Mouse (Mus musculus) CH12.LX (cell line): ENCODE measurements around the gene Cyp51. TPM values are rescaled to one million over a fixed set of nuclear protein-coding genes. Genes with fewer than 3 reads are reported as not detected.
"Not testable (repeated sequence)": the region's sequence is repeated elsewhere in the genome, so short reads cannot be mapped to it uniquely, and the experiment has no call there.

Experiments used
- DNase-seq: peaks from one replicate; pipeline ENCODE4 v3.0.0-alpha.2; 2013; ENCODE audit errors: extremely low read depth
- H3K27ac ChIP-seq: 2 replicates; pipeline ENCODE4 v1.5.1; 2012; ENCODE audit warnings: low read depth, mild to moderate bottlenecking, control low read depth, moderate library complexity; ENCODE audit not compliant: insufficient read depth
- H3K27me3 ChIP-seq: replicated peaks from 2 replicates; pipeline ENCODE3; 2012; ENCODE audit warnings: inconsistent platforms
- H3K36me3 ChIP-seq, 2 experiments: replicated peaks in 1 of 2; 2 replicates each; pipeline versions ENCODE3 to v1.6.1; 2012; ENCODE audit warnings: inconsistent platforms in 1 of 2, low read length in 1 of 2, mild to moderate bottlenecking in 1 of 2, mixed read lengths in 1 of 2, moderate library complexity in 1 of 2; ENCODE audit not compliant: control insufficient read depth in 1 of 2, insufficient read depth in 1 of 2
- H3K4me1 ChIP-seq, 2 experiments: 2 replicates each; pipeline ENCODE4 v1.6.1; 2012; ENCODE audit warnings: inconsistent platforms in 1 of 2, moderate library complexity in 1 of 2; ENCODE audit not compliant: insufficient read depth in 2 of 2, control insufficient read depth in 1 of 2
- H3K4me2 ChIP-seq: 2 replicates; pipeline ENCODE4 v1.6.1; 2012; ENCODE audit warnings: low read depth, mild to moderate bottlenecking, control low read depth; ENCODE audit not compliant: poor library complexity, insufficient read depth, severe bottlenecking
- H3K4me3 ChIP-seq, 3 experiments: fragments of 150-350 bp in 1 of 3; sonication (generic) in 1 of 3; replicated peaks in 1 of 3; 2 replicates each; pipeline versions ENCODE3 to v1.5.1; 2011 to 2012; ENCODE audit warnings: low read depth in 2 of 3, low read length in 2 of 3, mild to moderate bottlenecking in 2 of 3, moderate library complexity in 2 of 3, control low read depth in 1 of 3, improper control_type of control experiment in 1 of 3, inconsistent platforms in 1 of 3, mixed read lengths in 1 of 3; ENCODE audit not compliant: poor library complexity in 1 of 3
- H3K79me2 ChIP-seq: replicated peaks from 2 replicates; pipeline ENCODE4 v1.6.1; 2012; ENCODE audit warnings: mild to moderate bottlenecking, moderate library complexity; ENCODE audit not compliant: control insufficient read depth, poor library complexity, insufficient read depth, severe bottlenecking; ENCODE audit errors: extremely low read depth
- H3K9ac ChIP-seq: 2 replicates; pipeline ENCODE4 v1.6.1; 2012; ENCODE audit warnings: low read depth, mild to moderate bottlenecking, control low read depth, moderate library complexity; ENCODE audit not compliant: insufficient read depth
- H3K9me3 ChIP-seq: replicated peaks from 2 replicates; pipeline ENCODE3; 2012; ENCODE audit warnings: low read length, inconsistent platforms, mixed read lengths
- BHLHE40 ChIP-seq: IDR thresholded peaks from 2 replicates; pipeline ENCODE4 v1.6.1; 2011; ENCODE audit warnings: mild to moderate bottlenecking, low read depth, low read length, improper control_type of control experiment
- CHD1 ChIP-seq: IDR thresholded peaks from 2 replicates; pipeline ENCODE4 v1.6.1; 2012; ENCODE audit warnings: low read depth, low read length, improper control_type of control experiment, inconsistent platforms
- CHD2 ChIP-seq: IDR thresholded peaks from 2 replicates; pipeline ENCODE4 v1.6.1; 2011; ENCODE audit warnings: low read length, improper control_type of control experiment
- E2F4 ChIP-seq: IDR thresholded peaks from 2 replicates; pipeline ENCODE4 v1.6.1; 2011; ENCODE audit warnings: low read depth, low read length, improper control_type of control experiment; ENCODE audit not compliant: insufficient replicate concordance
- ELF1 ChIP-seq: IDR thresholded peaks from 2 replicates; pipeline ENCODE4 v1.6.1; 2014; ENCODE audit warnings: low read depth, mild to moderate bottlenecking, inconsistent platforms, low read length, improper control_type of control experiment
- EP300 ChIP-seq: IDR thresholded peaks from 2 replicates; pipeline ENCODE4 v1.6.1; 2011; ENCODE audit warnings: low read length, improper control_type of control experiment
- ETS1 ChIP-seq: conservative IDR thresholded peaks from 2 replicates; pipeline ENCODE4 v1.6.1; 2012; ENCODE audit warnings: low read depth, mild to moderate bottlenecking, inconsistent platforms, low read length, improper control_type of control experiment, moderate library complexity
- HCFC1 ChIP-seq: IDR thresholded peaks from 2 replicates; pipeline ENCODE4 v1.6.1; 2012; ENCODE audit warnings: low read depth, mild to moderate bottlenecking, inconsistent platforms, low read length, improper control_type of control experiment
- IRF4 ChIP-seq: IDR thresholded peaks from 2 replicates; pipeline ENCODE4 v1.6.1; 2014; ENCODE audit warnings: low read depth, mild to moderate bottlenecking, inconsistent platforms, low read length, improper control_type of control experiment
- JUN ChIP-seq: IDR thresholded peaks from 2 replicates; pipeline ENCODE4 v1.6.1; 2011; ENCODE audit warnings: low read depth, mild to moderate bottlenecking, low read length, improper control_type of control experiment, moderate library complexity; ENCODE audit not compliant: insufficient read depth
- KAT2A ChIP-seq: IDR thresholded peaks from 2 replicates; pipeline ENCODE4 v1.6.1; 2012; ENCODE audit warnings: low read length, improper control_type of control experiment, inconsistent platforms; ENCODE audit not compliant: insufficient replicate concordance
- MAFK ChIP-seq: IDR thresholded peaks from 2 replicates; pipeline ENCODE4 v1.6.1; 2011; ENCODE audit warnings: low read length, improper control_type of control experiment; ENCODE audit not compliant: insufficient replicate concordance
- MAX ChIP-seq: IDR thresholded peaks from 2 replicates; pipeline ENCODE4 v1.6.1; 2011; ENCODE audit warnings: low read length, improper control_type of control experiment
- MAZ ChIP-seq: IDR thresholded peaks from 2 replicates; pipeline ENCODE4 v1.6.1; 2012; ENCODE audit warnings: low read depth, mild to moderate bottlenecking, inconsistent platforms, low read length, improper control_type of control experiment, moderate library complexity
- MEF2A ChIP-seq: IDR thresholded peaks from 2 replicates; pipeline ENCODE4 v1.6.1; 2014; ENCODE audit warnings: low read depth, mild to moderate bottlenecking, inconsistent platforms, low read length, improper control_type of control experiment, borderline replicate concordance
- MXI1 ChIP-seq: IDR thresholded peaks from 2 replicates; pipeline ENCODE4 v1.6.1; 2011; ENCODE audit warnings: mild to moderate bottlenecking, low read depth, low read length, improper control_type of control experiment
- MYC ChIP-seq: IDR thresholded peaks from 2 replicates; pipeline ENCODE4 v1.6.1; 2011; ENCODE audit warnings: low read depth, mild to moderate bottlenecking, improper control_type of control experiment, low read length
- NELFE ChIP-seq: IDR thresholded peaks from 2 replicates; pipeline ENCODE4 v1.6.1; 2011; ENCODE audit warnings: low read depth, low read length, improper control_type of control experiment
- NRF1 ChIP-seq: IDR thresholded peaks from 2 replicates; pipeline ENCODE4 v1.6.1; 2014; ENCODE audit warnings: low read depth, mild to moderate bottlenecking, inconsistent platforms, low read length, improper control_type of control experiment, moderate library complexity
- RCOR1 ChIP-seq: conservative IDR thresholded peaks from 2 replicates; pipeline ENCODE4 v1.6.1; 2012; ENCODE audit warnings: low read depth, mild to moderate bottlenecking, inconsistent platforms, low read length, improper control_type of control experiment
- SIN3A ChIP-seq: IDR thresholded peaks from 2 replicates; pipeline ENCODE4 v1.6.1; 2012; ENCODE audit warnings: low read length, improper control_type of control experiment, inconsistent platforms
- SMC3 ChIP-seq: IDR thresholded peaks from 2 replicates; pipeline ENCODE4 v1.6.1; 2011; ENCODE audit warnings: low read depth, low read length, improper control_type of control experiment
- TCF12 ChIP-seq: IDR thresholded peaks from 2 replicates; pipeline ENCODE4 v1.6.1; 2014; ENCODE audit warnings: low read depth, mild to moderate bottlenecking, inconsistent platforms, low read length, improper control_type of control experiment
- UBTF ChIP-seq: IDR thresholded peaks from 2 replicates; pipeline ENCODE4 v1.6.1; 2012; ENCODE audit warnings: low read depth, mild to moderate bottlenecking, inconsistent platforms, low read length, improper control_type of control experiment, moderate library complexity
- USF1 ChIP-seq: IDR thresholded peaks from 2 replicates; pipeline ENCODE4 v1.6.1; 2014; ENCODE audit warnings: low read depth, mild to moderate bottlenecking, inconsistent platforms, low read length, improper control_type of control experiment
- ZKSCAN1 ChIP-seq: IDR thresholded peaks from 2 replicates; pipeline ENCODE4 v1.6.1; 2012; ENCODE audit warnings: low read depth, inconsistent platforms, low read length, improper control_type of control experiment, borderline replicate concordance
- ZMIZ1 ChIP-seq: IDR thresholded peaks from 2 replicates; pipeline ENCODE4 v1.6.1; 2012; ENCODE audit warnings: low read depth, mild to moderate bottlenecking, inconsistent platforms, low read length, improper control_type of control experiment
- dilution Hi-C: fragments of 300-500 bp; cut with MboI; formaldehyde crosslinking; loops from 2 replicates; pipeline ENCODE4 v1.14.3; 2020; ENCODE audit warnings: low sequenced_read_pairs; ENCODE audit not compliant: extremely low pct_unique_long_range_greater_than_20kb, extremely low pct_ligation_motif_present
- in situ Hi-C: fragments of 300-500 bp; cut with MboI; formaldehyde crosslinking; loops from 3 replicates; pipeline ENCODE4 v1.14.3; 2019; ENCODE audit warnings: low sequenced_read_pairs, low pct_ligation_motif_present, low pct_unique_long_range_greater_than_20kb, mixed read lengths
- polyA plus RNA-seq: library from polyadenylated mRNA; unstranded; fragments of >175 nt; gene quantifications from 2 replicates; pipeline ENCODE4 v1.2.1, GENCODE M21; 2012; ENCODE audit warnings: low read depth; ENCODE audit not compliant: insufficient read length
- total RNA-seq, 2 experiments: library from RNA; depleted of rRNA; stranded (reverse); fragments of 300-350 nt in 1 of 2; fragments of >200 nt in 1 of 2; gene quantifications; 2 replicates each; pipeline ENCODE4 v1.2.3; 2012 to 2014

The Cyp51 gene
- total and polyA plus RNA-seq, 3 experiments: 116 to 374 (median 148) TPM

- Histone ChIP-seq H3K27ac (peak overlapping the region; percentile 47), H3K36me3 (no peaks in the 10 kb centered on the region), H3K27me3 (no peaks in the 10 kb centered on the region), H3K9me3 (no peaks in the 10 kb centered on the region), H3K4me3 (peak overlapping the region in 1 of 3 experiments; percentile 3), H3K9ac (peak overlapping the region; percentile 25; the same call in 1 of the 2 replicates), H3K4me1 (peaks cover 12 to 27% of the 10 kb centered on the region in 2 experiments), H3K79me2 (no peaks in the 10 kb centered on the region), H3K4me2 (peak overlapping the region; percentile 69)
- dilution Hi-C loops: no loop called here
- DNase-seq: peak; percentile 89
- TF ChIP-seq E2F4 (no peak), UBTF (no peak), USF1 (no peak), ELF1 (peak; percentile 81), JUN (no peak), IRF4 (peak; percentile 61), MAX (peak; percentile 67), NRF1 (peak; percentile 39; the same call in 1 of the 2 replicates), KAT2A (0 out of 2 replicates have a peak, but pooled peaks have one; percentile 43), TCF12 (peak; percentile 78), MXI1 (peak; percentile 95), EP300 (peak; percentile 81), ETS1 (peak; percentile 61), MAFK (peak; percentile 22; the same call in 1 of the 2 replicates), HCFC1 (peak; percentile 45), ZKSCAN1 (no peak), ZMIZ1 (0 out of 2 replicates have a peak, but pooled peaks have one; percentile 42), RCOR1 (no peak), BHLHE40 (peak; percentile 51; the same call in 1 of the 2 replicates), MAZ (0 out of 2 replicates have a peak, but pooled peaks have one; percentile 16), MEF2A (peak; percentile 63), SMC3 (peak; percentile 8; the same call in 1 of the 2 replicates), CHD1 (0 out of 2 replicates have a peak, but pooled peaks have one; percentile 32), MYC (peak; percentile 61; the same call in 1 of the 2 replicates), CHD2 (peak; percentile 44; the same call in 1 of the 2 replicates), NELFE (0 out of 2 replicates have a peak, but pooled peaks have one; percentile 24), SIN3A (peak; percentile 91)
- in situ Hi-C loops: loop anchor here (10.0 kb wide), 1 partner anchor 52 kb away; no protein-coding TSS in a partner anchor
Measured at GRCm38 (mm10) chr5:4112570-4113098, 8.1 kb upstream of the Cyp51 start.

GRCm38 (mm10) chr5:4107056-4107455 lies 2.5 kb upstream of the Cyp51 start:
- Histone ChIP-seq H3K4me1 (peaks cover 8 to 27% of the 10 kb centered on the region in 2 experiments; a peak in 3 of 4 replicates), H3K79me2 (peaks cover 20% of the 10 kb centered on the region)
- H3K4me3 ChIP-seq, DNase-seq, H3K4me2 ChIP-seq, dilution Hi-C loops, H3K27me3 ChIP-seq, H3K27ac ChIP-seq, H3K9me3 ChIP-seq, H3K36me3 ChIP-seq, H3K9ac ChIP-seq: not testable (repeated sequence)
- in situ Hi-C loops: loop anchor here (10.0 kb wide), 1 partner anchor 78 kb away; no protein-coding TSS in a partner anchor
